Mouse (Mus musculus) duodenum, adult 2 months (tissue): Measurements from ENCODE around the gene Btbd35f26. TPM values are rescaled to one million over a fixed set of nuclear protein-coding genes. Genes with fewer than 3 reads are reported as not detected.

Source experiments
- polyA plus RNA-seq: library from polyadenylated mRNA; depleted of rRNA; stranded (reverse); fragments of >200 nt; gene quantifications from 2 replicates; pipeline ENCODE4 v1.2.3, GENCODE M21; 2012; ENCODE audit warnings: low replicate concordance; rRNA removed

Btbd35f26 gene
- not detected in 2 replicates for polyA plus RNA-seq

DNA sequence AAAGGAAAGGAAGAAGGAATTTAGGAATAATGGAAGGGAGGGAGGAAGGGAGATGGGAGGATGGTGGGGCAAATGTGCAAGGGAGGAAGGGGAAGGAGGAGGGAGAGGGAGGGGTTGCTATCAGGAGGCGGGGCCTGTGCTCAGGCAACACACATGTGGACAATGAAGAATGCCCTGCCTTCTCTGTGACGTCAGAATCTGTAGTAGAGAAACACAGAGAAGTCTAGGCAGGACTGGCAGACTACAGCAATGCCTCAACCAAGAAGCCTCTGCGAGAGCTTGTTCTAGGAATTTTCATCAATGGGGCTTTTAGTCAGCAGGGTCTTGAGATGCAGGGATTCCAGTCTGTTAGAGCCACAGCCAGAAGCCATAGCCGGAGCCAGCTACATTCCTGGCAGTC is at the start of gene Btbd35f26:
Btbd35f26 (plus strand) TSS at position 301 of the 400 bp plus-strand sequence.

GRCm38 (mm10) chrX:31383818-31384217 is 47.6 kb downstream of the Btbd35f26 start, which contains the start of gene Btbd35f19:
Btbd35f19 (minus strand) TSS chrX:31383918.

Other genes starting within 250 kb of the Btbd35f26 start
- not detected in 2 replicates for gene Btbd35f29, start 218.8 kb upstream of the Btbd35f26 start, polyA plus RNA-seq
- gene Spin2f, start 82.6 kb upstream of the Btbd35f26 start, polyA plus RNA-seq = not detected in 2 replicates
- not detected in 2 replicates for gene Btbd35f19, start 47.5 kb downstream of the Btbd35f26 start, polyA plus RNA-seq
- gene Gm21883, start 237.8 kb downstream of the Btbd35f26 start, polyA plus RNA-seq = not detected in 2 replicates